Mouse (Mus musculus) kidney, postnatal 25 days (tissue): ENCODE results near the gene Sh2d1b1.
"Not testable (repeated sequence)": the region's sequence is repeated elsewhere in the genome, so short reads cannot be mapped to it uniquely, and the experiment has no call there.

Source experiments
- DNase-seq, 2 experiments: peaks; one replicate each; pipeline ENCODE4 v3.0.0; 2021; ENCODE audit warnings: mixed read lengths in 2 of 2

Gene Sh2d1b1

DNA sequence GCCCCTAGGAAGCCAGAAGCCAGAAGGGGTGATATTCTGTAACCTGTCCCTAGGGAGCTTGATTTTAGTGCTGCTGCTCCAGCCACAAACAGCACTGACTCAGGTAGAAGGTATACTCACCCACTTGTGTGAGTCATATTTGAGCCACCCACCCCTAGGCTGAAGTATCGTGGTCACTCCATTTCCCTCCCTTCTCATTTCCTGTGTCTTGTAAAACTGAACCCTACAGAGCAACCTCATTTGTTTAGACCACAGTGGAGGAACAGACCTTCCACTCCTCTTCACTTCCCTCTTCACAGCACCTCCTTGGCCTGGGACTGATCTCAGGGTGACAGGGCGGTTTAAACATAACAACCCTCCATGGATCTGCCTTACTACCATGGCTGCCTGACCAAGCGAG lies at the start of gene Sh2d1b1:
Gene Sh2d1b1, plus strand, starts transcription at position 305 of the 400 bp plus-strand sequence.
- no peak for DNase-seq

DNA sequence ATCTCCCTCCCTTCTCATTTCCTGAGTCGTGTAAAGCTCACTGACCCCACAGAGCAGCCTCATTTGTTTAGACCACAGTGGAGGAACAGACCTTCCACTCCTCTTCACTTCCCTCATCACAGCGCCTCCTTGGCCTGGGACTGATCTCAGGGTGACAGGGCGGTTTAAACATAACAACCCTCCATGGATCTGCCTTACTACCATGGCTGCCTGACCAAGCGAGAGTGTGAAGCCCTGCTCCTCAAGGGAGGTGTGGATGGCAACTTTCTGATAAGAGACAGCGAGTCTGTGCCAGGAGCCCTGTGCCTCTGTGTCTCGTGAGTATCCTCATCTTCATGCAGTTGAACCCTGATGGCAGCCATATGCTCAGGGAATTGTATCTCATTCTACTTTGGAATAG lies 44.4 kb upstream of the Sh2d1b1 start, which contains the start of gene Sh2d1b2:
Gene Sh2d1b2, plus strand, starts transcription at position 62 of the 400 bp plus-strand sequence.
- not testable (repeated sequence) for DNase-seq

DNA sequence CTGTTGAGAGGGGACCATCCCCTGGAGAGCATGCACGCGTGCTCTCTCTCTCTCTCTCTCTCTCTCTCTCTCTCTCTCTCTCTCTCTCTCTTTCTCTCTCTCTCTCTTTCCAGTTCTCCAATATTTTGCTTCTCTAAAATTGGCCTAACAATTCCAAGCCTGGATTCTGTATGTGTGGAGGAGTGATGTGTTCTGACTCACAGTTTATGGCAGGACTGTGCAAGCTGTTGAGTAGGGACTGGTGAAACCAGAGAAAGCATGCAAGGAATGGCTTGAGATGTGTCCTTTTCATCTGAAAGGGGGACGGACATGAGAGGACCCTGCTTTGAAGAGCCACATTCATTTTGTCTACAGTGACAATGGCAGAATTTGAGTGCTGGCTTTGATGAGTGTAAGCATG lies 32.1 kb upstream of the Sh2d1b1 start:
- no peak for DNase-seq

DNA sequence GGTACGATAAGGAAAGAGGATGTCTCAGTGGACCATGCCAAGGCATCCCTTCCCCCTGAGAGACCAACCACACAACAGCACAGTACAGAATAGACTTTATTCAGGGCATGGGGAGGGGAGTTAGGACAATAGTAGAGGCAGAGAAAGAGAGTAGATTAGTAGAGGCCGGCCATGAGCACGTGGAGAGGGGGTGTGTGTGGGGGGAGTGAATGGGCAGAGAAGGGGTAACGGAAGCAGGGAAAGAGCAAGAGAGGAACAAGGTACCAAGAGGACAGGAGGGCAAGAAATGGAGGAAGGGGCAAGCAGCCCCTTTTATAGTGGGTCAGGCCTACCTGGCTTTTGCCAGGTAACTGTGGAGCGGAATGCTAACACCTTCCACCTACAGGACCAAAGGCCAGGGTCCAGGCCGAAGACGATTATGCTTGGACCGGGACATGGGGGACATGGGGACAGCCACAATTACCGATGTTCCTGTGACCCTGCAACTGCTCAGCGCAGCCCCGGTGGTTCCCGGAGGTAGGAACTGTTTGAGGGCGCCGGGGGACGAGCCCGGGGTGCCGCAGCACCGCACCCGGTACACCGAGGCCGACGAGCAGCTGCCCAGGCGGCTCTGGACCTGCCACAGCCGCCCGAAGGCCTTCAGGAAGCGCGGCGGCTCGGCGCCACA lies 22.1 kb upstream of the Sh2d1b1 start:
- DNase-seq, result no peak

DNA sequence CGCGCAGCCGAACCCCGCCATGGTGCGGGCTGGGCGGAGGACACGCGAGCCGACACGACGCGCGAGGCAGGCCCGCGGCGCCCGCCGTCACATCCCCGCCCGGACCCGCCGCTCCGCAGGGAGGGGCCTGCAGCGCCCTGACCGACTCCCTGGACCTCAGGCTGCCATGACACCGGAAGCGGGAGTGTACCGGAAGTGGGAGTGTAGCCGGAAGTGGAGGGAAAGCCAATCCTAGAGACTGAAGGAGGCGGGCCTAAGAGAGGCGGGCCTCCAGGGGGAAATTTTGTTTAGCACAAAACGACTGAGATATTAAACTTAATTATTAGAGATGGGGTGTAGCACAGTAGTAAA lies 21.6 kb upstream of the Sh2d1b1 start:
- peak; percentile 86 to 93 for DNase-seq

DNA sequence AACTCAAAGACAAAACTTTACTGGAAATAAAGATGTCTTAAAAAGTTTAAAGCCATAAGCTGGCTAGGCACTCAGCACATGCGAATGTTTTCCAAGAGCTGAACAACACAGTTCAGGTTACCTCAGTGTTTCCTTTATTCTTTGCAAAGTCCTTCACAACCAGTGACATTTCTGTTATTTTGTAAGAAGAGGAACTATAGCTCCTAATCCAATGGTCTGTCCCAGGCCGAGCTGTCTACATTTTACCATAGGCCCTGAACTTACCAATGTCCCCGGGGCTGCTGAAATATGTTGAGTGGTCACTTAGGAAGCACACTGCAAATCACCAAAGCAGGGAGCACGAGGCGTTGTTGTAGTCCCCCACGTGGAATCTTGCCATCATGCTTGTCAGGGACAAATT lies 6.8 kb upstream of the Sh2d1b1 start:
- no peak for DNase-seq

DNA sequence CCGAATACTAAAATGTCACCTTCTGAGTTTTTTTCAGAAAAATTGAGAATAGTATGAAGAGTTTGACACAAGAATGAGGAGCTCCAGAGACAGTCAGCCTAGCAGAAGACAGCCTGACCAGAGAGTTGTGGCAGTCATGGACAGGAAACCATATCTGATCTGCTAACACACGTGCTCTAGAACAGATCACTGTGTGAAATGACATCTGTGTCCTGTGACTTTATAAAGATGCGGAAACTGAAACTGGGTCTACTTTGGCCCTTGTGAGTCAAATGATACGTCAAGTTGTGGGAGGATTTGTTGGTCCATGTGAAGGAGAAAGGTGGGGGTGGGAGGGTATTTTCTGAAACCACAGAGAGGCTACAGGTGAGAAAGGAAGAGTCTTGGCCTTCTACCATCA lies 6.4 kb upstream of the Sh2d1b1 start:
- DNase-seq, result no peak

DNA sequence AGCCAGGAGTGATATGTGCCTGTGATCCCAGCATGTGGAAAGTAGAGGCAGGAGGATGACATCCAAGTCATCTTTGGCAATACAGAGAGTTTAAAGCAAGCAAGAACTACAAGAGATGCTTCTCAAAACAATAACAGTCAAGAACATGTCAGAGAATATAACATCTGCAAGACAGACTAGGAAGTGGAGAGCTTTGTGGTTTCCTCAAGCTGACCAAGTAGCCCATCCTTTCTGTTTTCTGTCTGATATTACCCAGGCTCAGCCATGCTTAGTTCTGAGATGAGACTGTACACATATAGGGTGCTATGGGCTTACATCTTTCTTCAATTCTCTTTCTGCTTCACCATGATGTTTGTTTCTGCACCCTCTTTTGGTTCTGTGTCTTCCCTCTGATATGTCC lies 3.9 kb upstream of the Sh2d1b1 start:
- DNase-seq, result no peak

DNA sequence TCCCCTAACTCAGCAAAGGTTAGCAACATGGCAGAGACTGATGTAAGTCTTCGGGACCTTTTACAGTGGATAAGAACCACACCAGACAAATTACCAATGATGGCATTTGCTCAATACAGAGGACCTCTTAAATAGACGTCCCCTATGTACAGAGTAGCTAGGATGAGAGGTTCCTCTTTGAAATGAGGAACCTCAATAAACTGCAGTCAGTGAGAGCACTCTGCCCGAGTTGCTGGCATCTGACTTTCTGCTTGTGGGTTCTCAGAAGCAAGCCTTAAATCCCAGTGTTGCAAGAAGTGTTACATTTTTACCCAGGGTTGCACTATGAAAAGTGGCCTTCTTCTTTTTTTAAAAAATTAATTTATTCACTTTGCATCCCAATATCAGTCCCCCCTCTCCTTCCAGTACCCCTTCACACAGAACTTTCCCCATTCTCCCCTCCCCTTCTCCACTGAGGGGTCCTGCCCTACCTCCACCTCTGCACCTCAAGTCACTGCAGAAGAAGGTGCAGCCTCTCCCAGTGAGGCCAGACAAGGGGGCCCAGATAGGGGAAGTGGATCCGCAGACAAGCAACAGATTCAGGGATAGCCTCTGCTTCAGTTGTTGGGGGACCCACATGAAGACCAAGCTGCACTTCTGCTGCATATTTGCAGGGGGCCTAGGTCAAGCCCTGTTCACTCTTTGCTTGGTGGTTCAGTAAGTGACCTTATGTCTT lies 5.5 kb downstream of the Sh2d1b1 start:
- no peak for DNase-seq

DNA sequence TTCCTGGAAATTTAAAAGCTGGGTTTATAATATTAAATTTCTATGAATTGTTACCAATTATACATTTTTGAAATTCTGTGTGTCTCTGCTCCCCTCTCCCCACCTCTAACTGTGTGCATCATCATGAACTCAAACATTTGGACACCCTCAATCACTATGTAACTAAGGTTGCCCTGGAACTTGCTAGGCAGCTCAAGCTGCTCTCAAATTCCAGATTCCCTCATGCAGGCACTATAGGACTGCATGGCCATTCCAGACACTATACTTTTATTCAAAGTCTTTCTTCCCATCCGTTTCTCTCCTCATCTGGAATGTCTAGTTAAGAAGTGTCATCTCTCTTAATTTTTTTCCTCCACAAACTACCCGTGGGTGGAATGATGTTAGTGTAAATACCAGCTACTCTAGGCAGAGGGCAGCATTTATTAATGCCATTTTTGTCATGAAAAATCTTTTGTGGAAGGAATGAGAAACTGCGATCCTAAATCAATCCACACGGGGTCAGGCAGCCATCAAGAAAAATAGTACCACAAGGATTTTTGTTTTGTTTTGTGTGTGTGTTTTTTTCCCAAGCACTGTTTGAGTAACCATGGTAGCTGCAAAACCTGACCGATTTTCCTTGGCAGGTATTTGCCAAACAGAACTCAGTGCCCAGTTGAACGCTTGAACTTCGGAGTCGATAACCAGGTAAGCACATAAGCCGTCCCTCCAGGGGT lies 15.3 kb downstream of the Sh2d1b1 start:
- peak; percentile 44 to 64 for DNase-seq

DNA sequence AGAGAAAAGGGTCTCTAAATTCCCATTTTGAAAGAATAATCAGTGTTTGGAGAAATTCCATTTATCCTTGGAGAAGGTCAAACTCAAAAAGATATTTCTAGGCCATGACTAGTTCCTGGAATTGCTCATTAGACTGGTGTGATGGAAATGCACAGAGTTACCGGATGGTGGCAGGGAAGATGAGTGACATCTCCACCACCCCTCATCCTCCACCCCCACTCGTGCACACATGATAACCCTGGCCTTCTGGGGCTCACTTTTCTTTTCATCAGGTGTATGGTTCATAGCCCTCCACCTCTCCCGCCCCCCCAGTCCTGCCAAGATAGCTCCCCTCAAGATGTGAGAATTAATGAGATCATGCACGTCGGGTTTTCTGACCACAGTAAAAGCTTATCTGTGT lies 16.1 kb downstream of the Sh2d1b1 start:
- DNase-seq, result no peak

DNA sequence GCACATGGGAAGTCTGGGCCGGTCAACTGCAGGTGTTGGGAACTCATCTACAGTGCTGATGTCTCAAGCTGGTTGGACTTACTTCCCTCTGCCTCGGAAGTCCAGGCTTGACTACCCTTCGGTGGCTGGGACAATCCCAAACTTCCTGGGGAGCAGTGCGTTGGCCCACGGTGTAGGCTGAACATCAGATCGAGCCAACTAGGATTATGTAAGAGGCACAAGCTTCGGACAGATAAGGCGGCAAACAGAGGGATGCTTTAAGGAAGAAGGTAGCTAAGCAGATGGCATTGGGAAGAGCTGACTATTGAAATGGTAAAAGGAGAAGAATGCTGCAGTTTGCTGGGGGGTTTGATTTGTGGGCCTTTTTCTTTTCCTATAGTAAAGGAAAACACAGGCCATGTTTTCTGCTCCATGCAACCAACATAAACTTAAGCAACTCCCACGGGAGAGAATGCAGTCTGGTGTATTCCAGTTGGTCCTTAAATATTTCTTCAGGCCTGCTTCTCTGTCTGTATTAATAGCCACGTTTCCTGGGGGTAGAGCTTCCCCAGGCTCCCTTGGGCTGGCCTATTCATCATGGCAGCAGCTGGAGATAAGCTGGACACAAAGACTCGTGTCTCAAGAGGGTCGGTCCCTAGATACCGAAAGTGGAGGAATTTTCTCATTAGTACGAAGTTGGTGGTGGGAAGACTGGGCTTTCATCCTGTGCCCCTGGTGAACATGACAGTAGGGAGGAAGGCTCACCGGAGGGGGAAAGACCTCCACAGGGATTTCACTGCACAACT lies 17.9 kb downstream of the Sh2d1b1 start:
- no peak for DNase-seq

DNA sequence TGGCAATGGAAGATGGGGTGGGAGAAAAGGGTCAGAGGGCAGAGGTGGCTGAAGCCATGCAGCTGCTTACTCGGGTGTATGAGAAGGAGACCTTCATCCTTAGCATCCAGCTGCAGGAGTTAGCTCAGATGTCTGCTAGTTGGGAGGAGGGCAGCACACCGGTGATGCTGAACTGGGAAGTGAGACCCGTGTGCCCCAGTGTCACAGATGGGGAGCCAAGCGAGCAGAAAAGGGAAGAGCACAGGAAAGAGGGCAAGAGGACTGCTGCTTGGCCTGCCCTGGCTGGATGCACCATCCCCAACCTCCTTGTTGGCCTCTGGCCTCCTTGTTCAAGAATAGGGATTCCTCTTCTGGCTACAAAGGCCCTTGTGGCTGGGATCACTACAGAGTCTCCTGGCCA lies 22.4 kb downstream of the Sh2d1b1 start:
- DNase-seq, result no peak

DNA sequence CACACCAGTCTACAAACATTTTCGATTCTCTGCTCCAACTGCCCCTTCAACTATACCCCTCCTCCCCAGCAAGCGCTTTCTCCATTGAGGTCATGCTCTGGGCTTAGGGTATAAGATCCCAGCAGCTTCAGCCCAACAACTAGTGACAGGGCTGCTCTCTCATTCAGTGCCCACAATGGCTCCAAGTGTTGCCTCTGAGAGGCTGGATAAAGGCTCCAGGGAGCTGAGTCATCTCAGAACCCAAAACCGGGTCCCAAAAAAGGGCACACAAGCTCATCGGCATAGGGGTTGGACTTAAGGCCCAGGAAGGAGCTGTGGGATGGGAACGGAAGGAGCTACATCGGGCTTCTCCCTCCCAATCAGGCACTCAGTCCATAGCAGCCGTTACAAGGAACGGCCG lies 24.6 kb downstream of the Sh2d1b1 start:
- DNase-seq, result no peak

DNA sequence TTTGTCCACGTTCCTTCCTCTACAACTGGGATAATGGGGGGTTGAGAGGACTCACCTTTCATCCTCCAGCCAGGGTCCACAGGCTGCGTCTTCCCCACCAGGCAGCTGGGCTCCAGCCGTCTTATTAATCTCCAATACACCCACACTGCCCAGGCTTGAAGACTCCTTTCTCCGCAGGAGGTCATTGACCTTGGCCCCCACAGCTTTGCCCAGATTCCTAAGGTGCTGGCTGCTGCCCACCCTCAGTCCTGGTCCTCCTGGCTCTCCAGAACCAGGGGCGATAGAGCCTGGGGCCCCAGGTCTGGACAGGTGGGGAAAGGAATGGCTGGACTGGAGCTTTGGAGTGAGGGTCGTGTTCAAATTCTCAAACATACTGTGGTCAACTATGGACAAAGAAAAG lies 25.3 kb downstream of the Sh2d1b1 start:
- DNase-seq, result no peak

DNA sequence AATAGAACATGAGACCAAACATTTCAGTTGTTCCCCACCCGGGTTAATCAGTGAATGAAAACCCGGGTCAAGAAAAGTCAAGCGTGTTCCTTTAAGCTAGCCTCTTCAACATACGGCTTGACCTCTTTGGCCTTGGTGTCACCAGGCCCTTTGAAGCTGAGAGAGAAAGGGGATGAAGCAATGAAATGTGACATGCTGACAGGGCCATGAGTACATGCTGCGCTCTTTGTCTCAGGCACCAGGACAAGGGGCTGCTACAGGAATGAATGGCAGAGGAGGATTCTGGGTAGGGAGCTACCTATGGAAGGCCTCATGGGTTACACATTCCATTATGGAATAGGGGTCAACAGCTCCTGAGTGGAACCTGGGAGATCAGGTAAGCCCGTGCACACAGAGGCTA lies 26.0 kb downstream of the Sh2d1b1 start:
- no peak for DNase-seq

DNA sequence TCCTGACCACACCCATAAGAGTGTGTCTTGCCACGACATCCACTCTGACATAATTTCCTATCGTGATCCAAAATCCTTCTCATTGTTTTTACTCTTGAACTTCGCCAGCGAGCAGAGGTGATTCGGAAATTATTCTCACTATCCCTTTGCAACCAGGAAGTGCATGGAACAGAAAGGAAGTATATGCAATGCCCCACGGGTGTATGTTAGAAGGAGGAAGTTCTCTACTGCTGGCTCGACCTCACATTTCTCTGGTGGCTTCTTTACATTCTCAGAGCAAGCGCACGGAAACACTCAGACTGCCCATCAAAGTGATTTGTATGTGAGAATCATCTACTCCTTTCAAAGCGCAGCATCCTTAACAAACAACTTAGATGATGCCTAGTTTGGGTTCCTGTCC lies 27.9 kb downstream of the Sh2d1b1 start:
- no peak for DNase-seq

DNA sequence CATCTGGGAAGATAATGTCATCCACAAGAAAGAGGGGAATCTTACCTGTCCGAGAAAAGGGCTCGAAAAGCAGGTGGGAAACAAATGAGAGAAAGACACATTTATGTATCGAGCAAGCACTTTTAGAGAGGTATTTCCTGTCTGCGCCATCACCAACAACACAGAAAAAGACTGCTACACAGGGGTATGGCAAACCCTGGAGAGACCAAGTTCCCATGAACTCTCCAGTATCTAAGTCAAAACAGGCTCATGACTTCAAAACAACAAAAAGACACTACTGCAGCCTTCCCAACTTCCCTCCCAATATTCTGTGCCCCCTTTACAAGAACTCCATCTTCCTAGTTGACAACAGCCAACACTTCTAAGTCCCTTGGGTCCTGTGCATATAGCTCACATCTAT lies 29.1 kb downstream of the Sh2d1b1 start, which contains the start of gene Gm7694:
Gene Gm7694, minus strand, starts transcription at position 101 of the 400 bp plus-strand sequence.
- DNase-seq, result no peak

DNA sequence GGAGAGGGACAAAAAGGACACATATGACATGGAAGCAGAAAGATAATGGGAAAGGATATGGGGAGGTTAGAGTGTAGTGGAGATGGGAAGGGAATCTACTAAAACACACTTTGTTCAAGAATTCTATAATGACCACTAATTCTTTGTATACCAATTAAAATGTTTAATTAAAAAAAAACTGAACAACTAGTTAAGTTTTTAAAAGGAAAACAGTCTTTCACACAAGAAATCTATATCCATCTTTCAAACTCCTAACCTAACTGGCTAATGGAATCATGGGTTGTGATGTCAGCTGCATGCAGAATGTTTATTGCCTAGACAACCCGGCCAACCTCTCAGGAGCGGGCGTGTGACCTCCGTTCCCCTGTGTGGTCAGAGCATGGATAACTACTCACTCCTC lies 31.4 kb downstream of the Sh2d1b1 start, which contains the start of gene Spata46:
Gene Spata46, plus strand, starts transcription at position 301 of the 400 bp plus-strand sequence.
- no peak for DNase-seq

DNA sequence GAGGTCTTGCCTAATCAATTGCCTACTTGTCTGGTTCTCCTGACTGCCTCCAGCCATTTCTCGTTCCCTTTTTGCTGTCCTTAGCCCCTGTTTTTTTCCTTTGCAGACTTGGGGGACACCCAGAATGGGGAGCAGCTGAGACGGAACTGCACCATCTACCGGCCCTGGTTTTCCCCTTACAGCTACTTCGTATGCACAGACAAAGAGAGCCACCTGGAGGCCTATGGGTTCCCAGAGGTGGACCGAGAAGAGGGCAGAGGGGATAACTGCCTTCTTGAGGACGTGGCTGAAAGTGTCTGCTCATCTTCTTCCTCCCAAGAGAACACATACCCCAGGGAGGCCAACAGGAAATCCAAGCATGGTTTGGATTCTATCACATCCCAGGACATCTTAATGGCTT lies 34.3 kb downstream of the Sh2d1b1 start:
- no peak for DNase-seq

DNA sequence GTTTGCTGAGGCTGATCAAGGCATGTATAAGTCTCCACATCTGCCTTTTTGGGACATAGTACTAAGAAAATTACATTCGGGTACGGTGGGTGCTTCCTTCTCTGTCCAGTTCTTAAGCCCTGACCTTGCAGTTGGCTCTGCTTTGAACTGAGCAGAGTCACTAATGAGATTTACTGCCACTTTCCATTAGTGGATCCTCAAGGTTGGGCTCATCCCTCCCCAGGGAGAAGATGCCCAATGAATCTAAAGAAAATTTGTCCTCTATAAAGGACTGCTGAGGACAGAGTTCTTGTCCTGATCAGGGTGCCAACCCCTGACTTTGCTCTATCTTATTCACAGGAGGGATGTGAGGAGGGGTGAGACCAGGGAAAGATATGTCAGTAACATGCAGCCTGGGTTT lies 44.9 kb downstream of the Sh2d1b1 start:
- DNase-seq, result no peak

DNA sequence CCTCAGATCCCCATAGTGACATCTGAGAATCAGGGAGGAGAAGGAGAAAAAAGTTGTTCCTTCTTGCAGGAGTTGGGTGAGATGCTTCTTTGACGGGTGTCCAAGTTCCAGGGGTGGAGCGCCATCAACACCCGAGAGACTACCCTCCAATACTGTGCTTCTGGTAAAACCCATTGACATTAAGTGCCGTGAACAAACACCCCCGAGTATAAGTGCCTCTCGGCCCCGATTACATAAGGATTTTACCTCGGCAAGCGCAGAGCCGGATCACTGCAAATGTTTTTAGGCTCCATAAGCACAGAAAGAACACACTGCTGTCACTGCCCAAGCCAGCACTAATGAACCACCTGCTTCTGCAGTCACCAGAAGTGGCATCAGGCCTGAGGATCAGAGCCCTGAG lies 45.9 kb downstream of the Sh2d1b1 start:
- no peak for DNase-seq

DNA sequence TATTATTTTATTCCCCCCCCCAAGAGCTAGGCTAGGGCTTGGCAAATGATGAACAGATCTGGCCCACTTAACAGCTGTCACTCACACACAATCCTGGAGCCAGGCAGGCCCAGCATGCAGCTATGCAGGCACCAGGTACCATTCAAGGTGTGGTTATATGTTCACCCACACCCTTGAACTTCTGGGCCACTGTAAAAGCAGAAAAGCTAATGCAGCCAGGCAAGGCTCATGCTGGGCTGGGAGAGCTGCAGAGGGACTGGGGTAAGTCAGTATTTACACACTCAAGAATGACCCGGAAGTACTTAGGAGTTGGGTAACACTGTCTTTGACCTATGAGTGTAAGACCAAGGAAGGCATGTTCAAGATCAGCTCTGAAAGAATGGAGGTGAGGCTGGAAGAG lies 47.2 kb downstream of the Sh2d1b1 start:
- no peak for DNase-seq
